Mouse (Mus musculus) monocyte, adult 2 months (primary cell): Measurements from ENCODE around the gene Sort1.
"Not testable (repeated sequence)": the region's sequence is repeated elsewhere in the genome, so short reads cannot be mapped to it uniquely, and the experiment has no call there.

Source experiments
- DNase-seq, 2 experiments: peaks; one replicate each; pipeline ENCODE4 v3.0.0; 2022; ENCODE audit warnings: low spot score in 2 of 2, low read depth in 1 of 2

Sort1 gene

DNA sequence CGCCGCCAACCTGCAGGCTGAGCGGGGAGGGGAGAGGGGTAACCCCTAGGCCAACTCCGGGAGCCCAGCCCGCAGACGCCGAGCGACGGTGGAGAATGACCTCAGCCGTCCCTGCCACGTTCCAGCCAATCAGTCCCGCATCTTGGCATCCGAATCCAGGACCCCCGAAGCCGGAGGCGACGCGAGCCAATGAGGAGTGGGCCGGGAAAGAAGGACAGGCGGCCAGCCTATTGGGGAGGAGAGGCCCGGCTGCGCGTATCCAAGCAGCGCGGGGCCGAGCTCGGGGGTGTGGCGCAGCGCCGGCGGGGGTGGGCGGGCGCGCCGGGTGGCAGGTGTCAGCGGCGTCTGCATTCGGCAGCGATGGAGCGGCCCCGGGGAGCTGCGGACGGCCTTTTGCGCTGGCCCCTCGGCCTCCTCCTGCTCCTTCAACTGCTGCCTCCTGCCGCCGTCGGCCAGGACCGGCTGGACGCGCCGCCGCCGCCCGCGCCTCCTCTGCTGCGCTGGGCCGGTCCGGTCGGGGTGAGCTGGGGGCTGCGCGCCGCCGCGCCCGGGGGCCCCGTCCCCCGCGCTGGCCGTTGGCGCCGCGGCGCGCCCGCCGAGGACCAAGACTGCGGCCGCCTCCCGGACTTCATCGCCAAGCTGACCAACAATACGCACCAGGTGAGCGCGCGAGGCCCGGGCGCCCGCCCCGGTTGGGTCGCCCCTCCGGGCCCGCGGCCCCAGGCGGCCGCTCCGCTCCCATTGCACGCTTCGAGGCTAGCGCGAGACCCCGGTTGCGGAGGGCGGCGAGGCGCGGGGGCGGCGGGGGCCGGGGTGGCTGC lies at the start of gene Sort1:
TSS of gene Sort1 (plus strand) at position 302 of the 821 bp plus-strand sequence.
- DNase-seq: no peak

DNA sequence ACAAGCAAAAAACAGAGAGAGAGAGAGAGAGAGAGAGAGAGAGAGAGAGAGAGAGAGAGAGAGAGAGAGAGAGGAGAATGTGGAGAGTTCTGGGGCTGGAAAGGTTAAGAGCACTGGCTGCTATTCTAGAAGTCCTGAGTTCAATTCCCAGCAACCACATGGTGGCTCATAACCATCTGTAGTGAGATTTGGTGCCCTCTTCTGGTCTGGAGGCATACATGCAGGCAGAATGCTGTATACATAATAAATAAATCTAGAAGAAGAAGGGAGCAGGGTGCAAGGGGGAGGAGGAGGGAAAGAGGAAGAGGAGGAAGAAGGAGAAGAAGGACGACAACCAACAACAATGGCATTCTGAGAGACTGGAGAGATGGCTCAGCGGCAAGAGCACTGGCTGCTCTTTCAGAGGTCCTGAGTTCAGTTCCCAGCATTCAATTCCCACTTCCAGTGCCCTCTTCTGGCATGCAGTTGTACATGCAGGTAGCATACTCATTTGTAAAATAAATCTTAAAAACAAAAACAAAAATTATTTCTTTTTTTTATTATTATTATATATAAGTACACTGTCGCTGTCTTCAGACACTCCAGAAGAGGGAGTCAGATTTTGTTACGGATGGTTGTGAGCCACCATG lies 46.3 kb upstream of the Sort1 start:
- not testable (repeated sequence) for DNase-seq

DNA sequence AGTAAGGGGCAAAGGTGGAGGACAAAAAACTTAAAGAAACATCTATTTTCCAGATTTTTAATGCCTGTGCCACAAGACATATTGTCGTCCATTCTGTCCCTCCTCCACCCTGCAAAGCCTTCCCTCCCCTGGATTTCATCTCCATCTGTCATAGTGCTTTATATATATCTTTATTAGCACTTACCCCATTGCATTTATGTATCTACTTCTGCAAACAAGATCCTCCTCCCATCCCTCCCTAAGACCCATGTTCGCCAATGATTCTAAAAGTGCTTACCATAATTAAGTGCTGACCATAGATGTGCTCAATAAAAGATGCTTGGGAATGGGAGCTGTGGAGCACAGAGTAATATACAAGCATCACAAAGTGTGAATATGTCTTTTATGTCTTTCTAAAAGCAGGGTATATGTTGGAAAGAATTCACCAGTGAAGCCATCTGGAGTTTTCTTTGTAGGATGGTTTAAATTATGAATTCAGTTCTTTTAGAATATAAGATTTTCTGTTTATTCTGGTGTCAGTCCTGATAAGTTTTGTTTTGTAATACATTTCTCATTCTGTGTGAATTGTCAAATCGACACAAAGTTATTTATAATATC lies 42.5 kb upstream of the Sort1 start:
- DNase-seq: no peak

DNA sequence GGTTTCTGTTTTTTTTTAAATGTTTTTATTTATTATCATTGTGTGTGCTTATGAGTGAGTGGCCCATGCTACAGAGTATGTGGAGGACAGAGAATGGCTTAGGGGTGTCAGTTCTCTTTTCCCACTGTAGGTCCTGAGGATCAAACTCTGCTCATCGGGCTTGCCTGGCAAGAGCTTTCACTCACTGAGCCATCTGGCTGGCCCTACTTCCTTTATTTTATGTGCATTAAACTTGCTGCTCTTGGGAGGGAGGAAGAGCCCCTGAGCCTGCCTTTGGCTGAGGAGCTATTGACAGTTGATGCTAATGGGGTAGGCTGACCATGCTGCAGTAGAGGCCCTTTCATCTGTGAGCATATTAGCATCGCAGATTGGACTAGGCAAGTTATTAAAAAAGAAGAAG lies 37.0 kb upstream of the Sort1 start:
- no peak for DNase-seq

DNA sequence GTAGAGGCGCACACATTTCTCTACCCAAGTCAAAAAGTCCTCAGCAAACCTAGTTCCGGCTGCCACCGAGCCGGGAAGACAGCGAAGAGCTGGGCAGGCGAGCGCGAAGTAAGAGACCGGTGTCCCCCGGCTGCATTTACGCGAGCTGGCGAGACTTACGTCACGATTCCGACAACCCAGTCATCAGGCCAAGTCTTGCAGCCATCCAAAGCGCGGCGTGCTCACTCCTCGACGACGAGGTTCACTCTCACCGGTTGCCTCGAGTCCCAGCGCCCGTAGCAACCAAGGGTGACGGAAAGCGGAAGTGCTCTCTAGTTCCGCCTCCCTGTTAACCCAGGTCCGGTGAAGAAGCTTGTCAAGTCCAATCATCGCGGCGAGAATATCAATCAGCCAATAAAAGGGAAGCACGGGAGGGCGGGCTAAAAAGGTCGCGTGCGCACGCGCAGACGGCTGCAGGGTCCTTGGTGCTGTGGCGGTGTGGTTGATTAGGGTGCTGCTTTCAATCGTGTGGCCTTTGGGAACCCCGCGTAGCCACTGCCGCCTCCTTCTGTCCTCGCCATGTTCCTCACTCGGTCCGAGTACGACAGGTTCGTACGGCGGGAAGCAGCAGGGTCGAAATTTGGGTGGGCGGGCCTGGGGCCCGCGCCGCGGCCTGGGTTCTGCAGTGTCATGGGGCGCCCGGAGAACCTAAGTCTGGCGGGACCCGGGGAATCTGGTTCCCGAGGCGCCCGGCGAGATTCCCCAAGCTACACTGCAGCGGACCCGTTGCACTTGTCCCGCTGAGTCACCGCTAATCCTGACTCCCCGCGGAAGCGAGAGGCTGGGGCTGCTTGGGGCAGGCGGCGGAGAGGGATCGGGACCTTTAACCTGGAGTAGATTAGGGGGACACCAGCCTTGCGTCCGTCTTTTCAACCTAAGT lies 26.9 kb upstream of the Sort1 start, which contains the start of gene Psma5:
TSS of gene Psma5 (plus strand) at position 208 of the 919 bp plus-strand sequence.
- DNase-seq: peak; percentile 86 to 97

DNA sequence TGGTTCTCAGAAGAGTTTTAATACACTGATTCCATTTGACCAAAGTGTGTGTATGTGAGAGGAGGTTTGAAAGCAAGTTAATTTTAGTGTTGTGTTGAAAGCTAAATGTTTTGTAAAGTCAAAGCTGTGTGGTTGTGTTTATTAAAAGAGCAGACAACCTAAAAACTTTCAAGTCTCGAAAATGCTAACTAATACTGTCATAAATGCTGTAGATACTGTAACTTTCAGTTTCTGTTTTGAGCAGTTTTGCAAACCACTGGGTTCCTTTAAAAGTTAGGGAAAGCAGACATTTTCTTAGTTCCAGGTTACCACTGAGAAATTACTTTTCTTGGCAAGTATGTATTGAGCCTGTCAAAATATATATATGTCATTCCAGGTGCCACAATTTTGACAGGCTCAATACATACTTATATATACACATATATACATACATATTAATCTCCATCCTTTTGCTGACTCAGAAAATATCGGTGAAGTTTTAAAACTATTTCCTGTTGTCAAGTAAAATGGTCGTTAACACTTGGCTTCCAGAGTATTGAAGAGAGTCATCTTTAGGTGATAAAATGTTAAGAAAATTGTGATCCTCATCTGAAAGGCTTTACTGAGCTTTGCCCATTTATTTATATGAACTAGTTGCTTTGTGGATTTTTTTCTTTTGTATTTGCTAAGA lies 25.9 kb upstream of the Sort1 start:
- no peak for DNase-seq

DNA sequence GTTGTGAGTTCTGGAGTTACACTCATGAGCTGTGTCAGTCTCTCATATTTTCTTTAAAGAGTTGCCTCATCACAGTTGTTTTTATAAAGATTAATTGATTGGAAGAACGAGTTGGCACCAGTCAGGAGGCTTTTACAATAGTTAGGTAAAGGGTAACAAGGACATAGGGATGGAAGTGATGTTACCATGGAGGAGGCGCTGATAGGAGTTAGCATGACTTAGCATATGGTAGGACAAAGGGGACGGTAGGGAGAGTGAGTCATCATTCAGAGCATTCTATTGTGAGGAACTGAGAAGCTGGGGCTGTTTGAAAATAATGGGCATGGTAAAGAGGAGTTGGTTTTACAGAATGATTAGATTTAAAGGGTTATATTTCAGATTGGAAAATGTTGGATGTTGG lies 24.6 kb upstream of the Sort1 start:
- DNase-seq: no peak

DNA sequence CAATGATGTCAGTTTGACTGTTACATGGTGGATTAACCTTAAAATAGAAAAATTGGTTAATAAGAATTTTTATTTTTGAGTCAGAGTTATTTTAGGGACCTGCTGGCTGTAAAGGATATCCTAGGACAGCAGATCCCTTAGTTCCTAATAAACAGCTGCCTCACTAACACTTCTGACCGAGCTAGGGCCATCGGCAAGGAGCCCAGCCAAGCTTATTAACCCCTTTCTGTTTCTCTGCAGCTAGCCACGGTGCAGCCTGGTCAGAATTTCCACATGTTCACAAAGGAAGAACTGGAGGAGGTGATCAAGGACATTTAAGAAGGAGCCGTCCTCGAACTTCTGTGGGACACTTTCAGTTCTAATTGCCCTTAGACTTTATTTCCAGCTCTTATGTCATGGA lies 4.4 kb upstream of the Sort1 start:
- DNase-seq: not testable (repeated sequence)

DNA sequence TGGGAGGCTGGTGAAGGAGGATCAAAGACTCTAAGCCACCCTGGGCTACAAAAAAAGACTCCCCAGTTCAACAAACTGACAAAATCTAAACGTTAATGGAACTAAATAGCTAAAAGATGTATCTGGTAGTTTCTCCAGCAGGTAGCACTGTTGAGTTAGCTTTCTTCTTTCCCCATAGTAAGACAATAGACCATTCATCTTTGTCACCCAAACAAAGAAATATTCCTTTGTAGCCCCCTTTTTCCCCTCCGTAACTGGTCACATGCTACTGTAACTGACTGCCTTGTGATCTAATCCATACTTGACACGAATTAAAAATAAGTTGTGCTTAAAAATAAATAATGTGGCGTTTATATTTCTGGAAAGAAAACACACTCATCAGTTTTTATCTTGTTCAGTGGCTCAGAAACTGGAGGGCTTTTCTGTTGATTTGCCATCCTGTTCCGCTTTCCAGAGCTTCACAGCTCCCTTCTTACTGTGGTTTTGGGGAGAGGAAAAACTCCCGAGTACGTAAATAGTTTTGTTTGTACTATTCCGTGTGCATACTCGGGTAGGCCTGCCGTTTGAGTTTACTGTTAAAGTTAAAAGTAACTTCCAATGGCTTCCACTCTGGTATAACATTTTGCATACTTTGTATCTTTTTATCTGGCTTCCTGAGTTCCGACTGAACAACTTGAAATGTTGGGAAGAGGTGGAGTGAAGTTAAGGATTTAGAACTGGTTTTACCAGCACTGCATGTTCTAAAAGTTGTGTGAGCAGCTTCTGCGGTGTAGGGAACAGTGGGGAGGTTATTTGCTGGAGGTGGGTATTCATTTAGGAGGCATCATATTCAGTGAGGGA lies 1.3 kb upstream of the Sort1 start:
- no peak for DNase-seq

DNA sequence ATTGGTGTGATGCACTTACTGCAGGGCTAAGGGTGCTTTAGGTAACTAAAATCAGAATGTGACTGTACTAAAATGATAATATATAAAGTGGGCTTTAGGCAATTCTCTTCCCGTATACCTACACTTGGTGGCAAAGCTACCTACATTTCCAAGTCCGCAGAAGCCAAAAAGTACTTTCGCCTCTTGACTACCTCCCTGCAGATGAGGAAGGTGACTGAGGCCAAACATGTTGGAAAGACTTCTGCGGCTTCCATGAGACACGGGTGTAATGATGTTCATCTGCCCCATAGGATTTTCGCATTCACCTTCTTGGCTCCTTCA lies 681 bp upstream of the Sort1 start:
- DNase-seq: no peak

DNA sequence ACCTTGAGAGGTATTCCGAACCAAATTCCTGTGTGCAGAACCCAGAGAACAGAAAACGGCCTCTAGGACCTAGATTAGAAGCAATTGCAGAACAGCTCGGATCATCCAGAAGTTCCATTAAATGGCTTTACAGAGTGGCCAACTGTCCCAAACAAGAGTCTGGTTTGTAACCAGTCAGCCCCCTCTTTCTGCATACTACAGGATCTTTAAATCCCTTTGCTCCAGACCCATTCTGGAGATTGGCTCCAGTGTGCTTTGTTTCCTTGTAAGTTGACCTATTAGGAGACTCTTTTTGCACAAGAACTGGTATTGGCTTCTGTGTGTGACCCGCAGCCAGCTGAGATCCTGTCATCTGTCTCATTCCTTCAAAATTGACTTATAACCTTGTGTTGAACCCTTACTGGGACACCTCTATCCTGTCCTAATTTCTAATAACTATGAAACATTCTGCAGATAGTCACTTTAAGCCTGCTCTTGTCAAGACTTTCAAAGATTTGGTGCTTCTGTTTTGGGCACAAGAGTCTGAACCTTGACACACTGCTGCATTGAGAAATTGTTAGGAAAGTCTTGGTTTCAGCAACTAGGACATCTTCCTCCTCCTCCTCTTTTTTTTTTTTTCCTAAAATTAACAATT lies 1.3 kb downstream of the Sort1 start:
- no peak for DNase-seq

DNA sequence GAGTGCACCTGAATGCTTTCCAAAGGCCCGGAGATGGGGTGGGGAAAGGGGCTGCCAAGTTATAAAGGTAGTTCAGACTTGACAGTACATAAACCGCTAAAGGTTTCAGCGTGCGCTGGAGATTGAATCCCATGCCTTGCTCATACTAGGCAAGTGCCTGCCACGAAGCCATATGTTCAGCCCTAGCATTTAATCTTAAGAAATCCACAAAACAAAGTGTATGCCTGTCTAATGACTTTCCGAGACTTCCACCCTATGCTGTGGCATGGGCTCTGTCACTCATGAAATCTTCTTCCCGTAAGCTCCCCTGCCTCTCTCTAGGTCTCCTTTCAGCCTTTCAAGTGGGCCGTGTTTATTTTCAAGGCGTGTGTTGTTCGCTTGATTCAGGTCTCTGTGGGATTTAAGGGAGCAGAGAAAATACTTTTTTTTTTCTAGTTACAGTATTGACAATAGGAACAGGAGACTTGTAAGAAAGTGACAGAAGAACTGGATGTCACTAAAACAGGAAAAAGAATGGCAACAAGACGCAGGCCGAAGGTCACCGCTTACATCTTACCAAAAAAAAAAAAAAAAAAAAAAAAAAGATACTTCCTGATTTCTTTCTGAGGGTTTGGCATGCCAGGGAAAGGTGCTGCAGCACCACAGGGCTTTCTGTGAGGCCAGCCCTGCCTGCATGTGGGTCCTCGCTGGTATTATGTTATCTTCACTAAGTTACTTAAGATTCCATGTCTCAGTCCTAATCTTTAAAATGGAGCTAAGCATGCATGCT lies 3.0 kb downstream of the Sort1 start:
- no peak for DNase-seq

DNA sequence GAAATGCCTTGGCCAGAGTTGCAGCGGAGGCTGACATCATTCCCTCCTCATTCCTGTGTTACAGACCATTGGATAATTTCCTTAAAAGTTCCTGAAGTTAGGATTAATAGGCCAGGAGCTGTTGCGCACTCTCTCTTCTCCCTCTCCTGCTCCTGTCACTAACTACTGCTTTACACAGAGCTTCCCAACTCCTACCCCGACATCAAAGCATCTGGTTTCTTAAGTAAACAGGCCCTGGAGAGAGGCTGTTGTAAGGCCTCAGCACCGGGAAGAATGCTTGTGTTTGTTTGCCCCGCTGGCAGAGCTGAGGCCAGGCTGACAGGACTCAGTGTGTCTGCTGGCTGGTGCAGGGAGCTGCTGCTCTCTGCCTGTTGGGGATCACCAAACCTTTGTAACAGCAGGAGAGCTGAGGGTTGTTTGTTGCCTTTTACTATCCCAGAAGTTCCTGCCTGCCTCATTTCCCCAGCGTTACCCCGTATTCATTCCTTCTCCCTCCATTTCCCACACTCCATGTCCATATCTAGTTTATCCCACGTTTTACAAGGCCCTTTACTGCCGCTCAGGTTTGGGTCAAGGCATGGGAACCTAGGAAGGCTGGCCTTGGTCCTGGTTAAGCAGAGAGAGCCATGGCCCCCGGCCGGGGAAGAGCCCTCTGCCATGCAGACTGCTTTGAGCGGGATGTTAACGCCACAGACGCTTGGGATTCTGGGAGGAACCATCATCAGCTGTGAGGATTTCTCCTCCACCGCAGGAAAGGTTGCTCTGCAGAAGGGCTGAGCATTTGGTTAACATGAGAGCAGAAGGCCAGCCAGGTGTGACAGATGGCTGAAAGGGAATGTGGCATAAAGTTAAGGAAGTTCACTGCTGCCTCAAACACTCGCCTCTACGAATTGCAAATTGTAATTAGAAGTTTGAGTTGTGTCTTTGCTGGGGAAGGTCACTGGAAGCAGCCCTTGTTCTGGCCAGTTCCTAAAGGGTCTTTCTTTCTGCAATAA lies 4.2 kb downstream of the Sort1 start:
- DNase-seq: no peak

DNA sequence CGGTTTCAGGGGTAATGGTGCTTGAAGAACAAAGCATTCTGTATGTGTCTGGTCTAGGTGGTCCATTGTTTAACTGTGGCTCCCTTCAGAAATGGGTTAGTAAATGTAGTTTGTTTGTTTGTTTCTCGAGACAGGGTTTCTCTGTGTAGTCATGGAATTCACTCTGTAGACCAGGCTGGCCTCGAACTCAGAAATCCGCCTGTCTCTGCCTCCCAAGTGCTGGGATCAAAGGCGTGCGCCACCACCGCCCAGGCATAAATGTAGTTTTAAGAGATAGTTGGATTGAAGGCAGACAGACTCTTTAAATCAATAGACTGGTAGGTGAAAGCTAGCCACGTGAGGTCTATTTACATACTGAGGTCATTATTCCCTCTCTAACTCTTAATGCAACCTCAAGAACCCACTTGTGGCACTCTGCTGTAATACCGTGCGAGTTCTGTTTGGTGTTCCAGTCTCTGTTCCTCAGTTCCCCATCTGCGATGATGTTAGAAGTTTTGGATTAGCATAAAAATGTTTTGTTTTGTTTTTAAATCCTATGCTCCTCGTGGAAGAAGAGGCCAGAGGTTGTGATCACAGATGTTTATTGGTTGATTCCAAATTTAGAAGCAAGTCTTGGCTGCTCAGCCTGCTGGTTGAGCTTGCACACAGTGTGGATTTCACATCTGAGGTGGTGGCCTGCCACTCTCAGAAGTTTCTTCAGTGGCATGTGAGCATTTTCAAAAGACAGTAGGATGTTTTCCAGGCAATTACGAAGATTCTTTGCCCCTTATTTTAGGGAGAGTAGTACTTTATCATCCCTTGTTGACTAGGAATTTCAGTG lies 5.6 kb downstream of the Sort1 start:
- DNase-seq: no peak

DNA sequence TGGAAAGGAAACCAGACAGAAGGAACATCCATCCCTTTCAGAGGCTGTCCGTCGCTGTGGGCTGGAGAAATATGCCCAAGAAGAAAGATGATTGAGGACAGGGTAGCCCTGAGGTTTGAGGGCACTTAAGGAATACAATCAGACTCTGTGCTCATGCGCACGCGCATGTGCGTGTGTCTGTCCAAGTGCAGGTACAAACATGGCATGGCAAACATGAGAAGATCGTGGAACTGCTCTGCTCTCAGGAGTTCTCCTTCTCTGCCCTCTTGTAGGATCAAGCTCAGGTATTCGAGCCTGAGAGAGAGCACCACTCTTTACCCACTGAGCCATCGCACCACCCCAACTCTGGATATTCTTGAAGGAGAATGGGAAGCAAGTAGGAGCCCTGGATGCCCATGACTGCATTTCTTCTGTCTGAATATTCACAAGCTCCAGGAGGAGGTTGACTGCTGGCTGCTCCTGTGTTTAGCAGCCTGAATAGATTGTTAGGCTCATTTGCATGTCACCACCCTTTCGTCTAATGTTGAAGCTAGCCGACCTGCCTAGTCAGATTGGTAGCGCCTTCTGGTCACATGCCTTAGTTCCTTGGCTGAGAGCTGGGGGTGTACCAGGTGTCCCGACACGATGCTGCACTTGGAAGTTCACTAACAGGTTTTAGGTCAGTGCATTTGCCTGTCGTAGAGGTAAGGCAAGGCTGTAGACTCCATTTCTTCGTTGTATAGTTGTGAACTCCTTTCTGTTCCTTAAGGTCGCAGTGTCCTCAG lies 7.3 kb downstream of the Sort1 start:
- no peak for DNase-seq

DNA sequence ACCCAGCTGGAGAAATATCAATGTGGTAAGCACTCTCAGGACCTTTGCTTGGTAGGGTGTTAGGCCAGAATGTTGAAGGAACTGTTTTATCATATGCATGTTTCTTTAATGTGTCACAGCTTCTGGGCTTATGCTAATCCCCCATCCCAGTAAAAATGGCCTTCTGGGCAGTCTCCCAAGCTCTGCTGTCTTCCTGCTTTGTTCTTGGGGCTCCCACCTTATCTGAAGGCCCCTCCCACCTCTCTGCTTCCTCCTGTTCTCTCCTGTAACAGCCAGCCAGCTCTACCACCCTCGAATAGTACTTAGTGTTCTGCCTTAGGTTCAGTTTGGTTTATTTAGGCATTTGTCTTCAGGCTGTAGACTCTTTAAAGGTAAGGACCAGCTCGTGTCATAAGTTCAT lies 10.5 kb downstream of the Sort1 start:
- DNase-seq: no peak
